Mouse (Mus musculus): Measurements from ENCODE around the gene Mfsd12. TPM values are rescaled to one million over a fixed set of nuclear protein-coding genes. Genes with fewer than 3 reads are reported as not detected.

The Mfsd12 gene
- total RNA-seq, 2 experiments from 2014 or later, result 37.0 to 40.8 TPM

GRCm38 (mm10) chr10:81327959-81328358, 29.3 kb upstream of the Mfsd12 start:
- DNase-seq (ENCODE audit: low spot score in 2 of 2), result no peak

- DNase-seq (ENCODE audit: low spot score in 2 of 2), result no peak
Measured at GRCm38 (mm10) chr10:81328386-81328785, 28.9 kb upstream of the Mfsd12 start, which contains the start of gene Tbxa2r. Gene Tbxa2r, plus strand, starts transcription at chr10:81328731.

- DNase-seq (ENCODE audit: low spot score in 2 of 2), result no peak
Measured at GRCm38 (mm10) chr10:81329194-81329975, 27.9 kb upstream of the Mfsd12 start.

GRCm38 (mm10) chr10:81330007-81330406, 27.3 kb upstream of the Mfsd12 start:
- DNase-seq (ENCODE audit: low spot score in 2 of 2), result no peak

- DNase-seq (ENCODE audit: low spot score in 2 of 2), result no peak
Measured at GRCm38 (mm10) chr10:81332277-81332676, 25.0 kb upstream of the Mfsd12 start.

- no peak for DNase-seq (ENCODE audit: low spot score in 2 of 2)
Measured at GRCm38 (mm10) chr10:81334324-81334723, 23.0 kb upstream of the Mfsd12 start.

GRCm38 (mm10) chr10:81335393-81336340, 21.6 kb upstream of the Mfsd12 start:
- no peak for DNase-seq (ENCODE audit: low spot score in 2 of 2)

GRCm38 (mm10) chr10:81336558-81336957, 20.7 kb upstream of the Mfsd12 start:
- DNase-seq (ENCODE audit: low spot score in 2 of 2), result no peak

- DNase-seq (ENCODE audit: low spot score in 2 of 2), result no peak
Measured at GRCm38 (mm10) chr10:81340551-81341332, 16.5 kb upstream of the Mfsd12 start.

GRCm38 (mm10) chr10:81341333-81341949, 15.8 kb upstream of the Mfsd12 start:
- DNase-seq (ENCODE audit: low spot score in 2 of 2), result peak; percentile 71 to 73

GRCm38 (mm10) chr10:81342686-81343505, 14.4 kb upstream of the Mfsd12 start, which contains the start of gene Gipc3:
Gene Gipc3, minus strand, starts transcription at chr10:81343266.
- DNase-seq (ENCODE audit: low spot score in 2 of 2), result no peak

GRCm38 (mm10) chr10:81344421-81345161, 12.7 kb upstream of the Mfsd12 start:
- DNase-seq (ENCODE audit: low spot score in 2 of 2), result no peak

- no peak for DNase-seq (ENCODE audit: low spot score in 2 of 2)
Measured at GRCm38 (mm10) chr10:81345162-81345534, 12.1 kb upstream of the Mfsd12 start.

GRCm38 (mm10) chr10:81346453-81347067, 10.7 kb upstream of the Mfsd12 start:
- DNase-seq (ENCODE audit: low spot score in 2 of 2), result no peak

- DNase-seq (ENCODE audit: low spot score in 2 of 2), result no peak
Measured at GRCm38 (mm10) chr10:81349146-81349545, 8.1 kb upstream of the Mfsd12 start.

- DNase-seq (ENCODE audit: low spot score in 2 of 2), result no peak
Measured at GRCm38 (mm10) chr10:81349961-81350350, 7.3 kb upstream of the Mfsd12 start.

- peak; percentile 99 to 100 for DNase-seq (ENCODE audit: low spot score in 2 of 2)
Measured at GRCm38 (mm10) chr10:81350351-81351063, 6.8 kb upstream of the Mfsd12 start, which contains the start of gene Hmg20b. Gene Hmg20b, minus strand, starts transcription at chr10:81350480.

Data from layer of hippocampus, postnatal 10 days (tissue).